Mouse (Mus musculus): Measurements from ENCODE around the gene Wdr13.
A peak's percentile ranks its signal among the peaks of the same experiment; 100 is the strongest.
"Not testable (repeated sequence)": the region's sequence is repeated elsewhere in the genome, so short reads cannot be mapped to it uniquely, and the experiment has no call there.

Gene Wdr13

GRCm38 (mm10) chrX:8105019-8105418 lies 27.7 kb downstream of the Wdr13 start:
- no peak for DNase-seq (ENCODE audit: low spot score in 2 of 2)

GRCm38 (mm10) chrX:8102213-8102668 lies 30.5 kb downstream of the Wdr13 start:
- DNase-seq (ENCODE audit: low spot score in 2 of 2), result no peak

- DNase-seq (ENCODE audit: low spot score in 2 of 2), result peak; percentile 22 to 73
These were observed 31.7 kb downstream of the Wdr13 start for GRCm38 (mm10) chrX:8101017-8101416.

GRCm38 (mm10) chrX:8099435-8099834 lies 33.3 kb downstream of the Wdr13 start:
- DNase-seq (ENCODE audit: low spot score in 2 of 2), result no peak

GRCm38 (mm10) chrX:8096787-8097242 lies 35.9 kb downstream of the Wdr13 start:
- peak; percentile 77 to 93 for DNase-seq (ENCODE audit: low spot score in 2 of 2)

GRCm38 (mm10) chrX:8096068-8096786 lies 36.5 kb downstream of the Wdr13 start:
- DNase-seq (ENCODE audit: low spot score in 2 of 2), result peak; percentile 49 to 84

- DNase-seq (ENCODE audit: low spot score in 2 of 2), result no peak
These were observed 37.1 kb downstream of the Wdr13 start for GRCm38 (mm10) chrX:8095546-8095945.

- DNase-seq (ENCODE audit: low spot score in 2 of 2), result not testable (repeated sequence)
These were observed 41.7 kb downstream of the Wdr13 start for GRCm38 (mm10) chrX:8090954-8091347.

GRCm38 (mm10) chrX:8090346-8090953 lies 42.2 kb downstream of the Wdr13 start, which contains the start of gene Was:
TSS of gene Was (minus strand) at chrX:8090498.
- no peak for DNase-seq (ENCODE audit: low spot score in 2 of 2)

- no peak for DNase-seq (ENCODE audit: low spot score in 2 of 2)
These were observed 42.9 kb downstream of the Wdr13 start for GRCm38 (mm10) chrX:8089746-8090145.

- no peak for DNase-seq (ENCODE audit: low spot score in 2 of 2)
These were observed 47.1 kb downstream of the Wdr13 start for GRCm38 (mm10) chrX:8085611-8086010.

GRCm38 (mm10) chrX:8084771-8085259 lies 47.9 kb downstream of the Wdr13 start:
- DNase-seq (ENCODE audit: low spot score in 2 of 2), result no peak

- no peak for DNase-seq (ENCODE audit: low spot score in 2 of 2)
These were observed 57.6 kb downstream of the Wdr13 start for GRCm38 (mm10) chrX:8075104-8075503.

GRCm38 (mm10) chrX:8074430-8075014 lies 58.2 kb downstream of the Wdr13 start, which contains the start of gene Suv39h1:
TSS of gene Suv39h1 (minus strand) at chrX:8074760.
- DNase-seq (ENCODE audit: low spot score in 2 of 2), result peak; percentile 65 to 86

- peak in 1 of 2 experiments; percentile 32 for DNase-seq (ENCODE audit: low spot score in 2 of 2)
These were observed 58.7 kb downstream of the Wdr13 start for GRCm38 (mm10) chrX:8073881-8074429.
